Mouse (Mus musculus): ENCODE results near the gene Kazn.

Gene Kazn

DNA sequence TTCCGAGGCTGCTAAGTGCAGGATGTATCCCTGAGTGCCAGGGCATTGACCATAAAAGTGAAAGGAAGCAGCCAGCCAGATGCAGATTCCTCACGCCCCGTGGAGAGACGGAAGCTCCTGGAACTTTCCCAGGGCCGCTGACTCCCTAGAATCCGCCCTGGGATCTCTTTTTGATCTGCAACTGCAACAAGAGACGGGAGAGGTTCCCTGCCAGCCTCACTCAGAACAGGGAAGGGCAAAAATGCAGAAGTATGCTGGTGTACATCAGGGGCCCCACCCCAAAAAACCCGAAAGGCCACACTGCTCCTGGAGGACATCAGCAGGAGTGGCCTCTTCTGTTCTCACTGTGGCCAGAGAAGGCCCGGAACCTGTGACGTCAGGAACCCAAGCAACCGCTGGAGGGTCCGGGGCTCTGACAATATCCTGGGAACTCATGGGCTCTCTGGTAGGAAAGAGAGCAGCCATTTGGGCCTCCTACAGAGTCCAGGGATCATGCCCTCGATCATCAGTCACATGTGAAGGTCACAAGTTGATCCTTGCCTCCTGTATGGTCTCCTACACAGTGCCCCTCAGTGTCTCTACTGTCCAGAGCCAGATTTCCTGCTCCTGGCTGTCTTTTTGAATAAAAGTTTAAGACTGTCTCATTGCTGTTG, 157.4 kb downstream of the Kazn start:
- peak; percentile 51 to 75 for DNase-seq (ENCODE audit: inconsistent age in 2 of 2, low spot score in 1 of 2)

DNA sequence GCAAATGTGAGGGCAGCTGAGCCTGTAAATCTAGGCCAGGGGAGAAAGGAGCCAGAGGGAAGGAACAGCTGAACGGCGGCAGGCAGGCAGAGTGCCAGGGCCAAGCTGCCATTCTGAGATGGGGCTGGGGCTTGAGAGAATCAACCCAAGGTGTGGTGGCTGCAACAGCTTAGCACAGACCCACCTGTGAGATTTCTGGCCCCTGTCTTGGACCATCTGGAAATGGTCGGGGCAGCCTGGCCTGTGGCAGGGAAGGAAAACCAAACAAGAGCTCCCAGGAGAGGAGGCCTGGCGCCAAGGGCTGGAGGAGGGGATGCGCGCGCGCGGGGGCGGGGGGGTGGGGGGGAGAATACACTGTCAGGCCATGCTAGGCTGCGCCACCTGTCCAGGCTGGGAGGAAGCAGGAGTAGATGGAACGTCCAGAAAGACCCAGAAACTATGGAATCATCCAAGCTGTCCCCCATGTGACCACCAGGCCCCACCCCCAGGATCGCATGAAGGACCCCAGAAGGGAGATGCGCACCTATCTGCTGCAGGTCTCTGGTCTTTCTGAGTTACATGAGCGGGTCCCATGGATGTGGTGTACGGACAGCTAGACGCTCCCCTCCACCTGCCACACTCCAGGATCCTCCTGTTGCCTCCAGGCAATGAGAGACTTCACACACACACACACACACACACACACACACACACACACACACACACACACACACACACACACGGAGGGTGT, 158.1 kb downstream of the Kazn start:
- DNase-seq (ENCODE audit: inconsistent age in 2 of 2, low spot score in 1 of 2), result peak in 1 of 2 experiments; percentile 47

DNA sequence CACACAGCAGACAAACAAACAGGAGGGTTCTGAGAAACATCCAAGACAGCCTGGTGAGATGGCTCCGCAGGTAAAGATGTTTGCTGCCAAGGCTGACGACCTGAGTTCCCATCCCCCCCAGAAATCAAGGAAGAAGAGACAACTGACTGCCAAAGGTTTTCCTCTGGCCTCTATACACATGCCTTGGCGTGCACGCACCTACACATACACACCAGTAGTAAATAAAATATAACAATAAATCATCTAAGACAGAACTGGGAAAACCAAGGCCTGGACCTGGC, 158.8 kb downstream of the Kazn start:
- no peak for DNase-seq (ENCODE audit: inconsistent age in 2 of 2, low spot score in 1 of 2)

DNA sequence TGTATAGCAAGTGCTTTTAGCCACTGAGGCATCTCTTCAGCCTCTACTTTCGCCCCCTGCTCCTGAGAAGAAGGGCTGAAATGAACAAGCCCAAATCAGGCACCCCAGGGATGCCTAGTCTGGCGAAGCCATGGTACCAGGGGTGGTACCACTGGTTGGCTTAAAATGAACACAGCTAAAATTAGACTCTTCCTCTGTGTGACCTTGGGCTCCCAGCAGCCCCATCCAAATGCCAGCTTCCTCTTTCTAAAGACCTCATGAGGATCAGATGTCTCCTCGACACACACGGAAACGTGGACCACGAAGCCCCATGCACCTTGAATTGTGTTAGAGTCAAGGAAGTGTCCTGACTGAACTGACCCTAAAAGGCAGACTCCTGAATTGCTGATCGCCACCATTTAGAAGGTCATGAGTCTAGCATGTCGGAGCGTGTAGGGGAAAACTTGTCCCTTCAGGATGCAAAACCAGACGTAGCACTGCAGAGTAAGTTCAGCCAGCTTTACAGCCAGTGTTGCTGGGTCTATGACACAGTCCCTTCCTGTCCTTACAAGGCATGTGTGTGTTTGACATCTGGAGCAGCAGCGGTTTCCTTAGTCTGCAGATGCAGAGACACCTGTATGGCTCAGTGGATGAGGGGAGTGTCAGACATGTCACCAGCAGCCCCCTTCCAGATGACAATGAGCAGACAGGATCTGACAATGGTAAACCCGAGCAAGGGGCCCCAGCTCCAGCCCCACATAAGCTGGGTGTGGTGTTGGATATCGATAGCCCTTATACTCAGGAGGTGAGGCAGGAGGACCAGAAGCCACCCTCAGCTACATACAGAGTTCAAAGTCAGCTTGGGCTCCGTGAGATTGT, 159.3 kb downstream of the Kazn start:
- peak in 1 of 2 experiments; percentile 62 for DNase-seq (ENCODE audit: inconsistent age in 2 of 2, low spot score in 1 of 2)

DNA sequence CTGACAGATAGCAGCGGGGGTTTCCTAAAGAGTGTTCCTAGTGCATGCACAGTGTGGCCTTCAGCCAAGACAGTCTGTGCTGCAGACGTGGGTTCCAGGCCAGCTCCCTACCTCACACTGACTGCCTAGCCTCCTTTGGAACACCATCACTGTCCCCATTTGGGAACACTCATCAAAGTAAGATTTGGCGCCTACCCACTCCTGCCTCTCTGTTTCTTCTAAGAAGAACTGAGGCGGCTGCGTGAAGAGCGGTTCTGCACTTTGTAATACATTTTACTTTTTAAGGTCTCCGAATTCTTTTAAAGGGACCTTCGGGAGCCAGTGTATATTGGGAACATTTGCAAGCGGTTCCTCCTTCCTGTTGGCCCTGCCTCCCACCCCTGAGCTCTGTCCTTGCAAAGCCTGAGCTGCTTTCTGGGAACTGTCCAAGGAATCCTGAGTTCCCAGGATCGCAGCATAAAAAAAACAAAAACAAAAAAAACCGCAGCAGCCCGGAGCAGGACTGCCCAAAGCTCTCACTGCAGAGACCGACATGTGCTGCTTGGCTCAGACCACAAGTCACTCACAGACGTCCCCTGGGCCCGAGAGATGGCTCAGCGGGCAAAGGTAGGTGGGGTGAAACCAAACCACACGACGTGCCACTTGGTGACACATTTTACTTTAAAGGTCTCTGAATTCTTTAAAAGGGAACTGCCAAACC, 161.5 kb downstream of the Kazn start:
- peak; percentile 61 to 83 for DNase-seq (ENCODE audit: inconsistent age in 2 of 2, low spot score in 1 of 2)

DNA sequence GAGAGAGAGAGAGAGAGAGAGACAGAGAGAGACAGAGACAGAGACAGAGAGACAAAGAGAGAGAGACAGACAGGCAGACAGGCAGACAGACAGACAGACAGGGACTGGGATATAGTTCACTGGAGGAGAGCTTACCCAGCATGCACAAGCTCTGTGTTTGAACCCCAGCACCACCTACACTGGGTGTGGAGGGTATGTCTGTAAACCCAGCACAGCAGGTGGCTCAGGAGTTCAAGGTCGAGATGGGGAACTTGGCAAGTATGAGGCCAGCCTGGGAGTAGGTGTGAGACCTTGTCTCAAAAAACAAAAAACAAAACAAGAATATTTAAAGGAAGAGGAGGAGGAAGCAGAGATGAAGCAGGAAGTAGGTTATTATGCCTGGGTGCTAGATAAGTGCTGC, 162.3 kb downstream of the Kazn start:
- DNase-seq (ENCODE audit: inconsistent age in 2 of 2, low spot score in 1 of 2), result no peak

DNA sequence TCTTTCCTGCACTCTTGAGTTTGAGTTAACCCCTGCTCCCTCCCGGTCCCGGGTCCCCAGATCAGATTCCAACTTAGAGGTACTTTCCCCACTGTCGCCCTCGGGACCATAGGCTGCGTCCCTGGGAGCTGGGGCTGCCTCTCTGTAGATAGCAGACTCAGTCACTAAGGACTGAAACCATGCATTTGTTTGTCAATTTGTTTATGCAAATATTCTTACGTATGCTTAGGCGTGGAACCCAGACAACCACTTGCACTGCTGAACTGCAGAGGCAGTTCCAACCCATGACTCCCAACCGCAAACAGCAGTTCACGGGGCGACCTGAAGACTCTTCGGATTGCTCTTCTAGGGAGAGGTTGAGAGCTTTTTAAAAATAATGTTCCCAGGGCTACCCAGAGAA, 163.3 kb downstream of the Kazn start:
- no peak for DNase-seq (ENCODE audit: inconsistent age in 2 of 2, low spot score in 1 of 2)

DNA sequence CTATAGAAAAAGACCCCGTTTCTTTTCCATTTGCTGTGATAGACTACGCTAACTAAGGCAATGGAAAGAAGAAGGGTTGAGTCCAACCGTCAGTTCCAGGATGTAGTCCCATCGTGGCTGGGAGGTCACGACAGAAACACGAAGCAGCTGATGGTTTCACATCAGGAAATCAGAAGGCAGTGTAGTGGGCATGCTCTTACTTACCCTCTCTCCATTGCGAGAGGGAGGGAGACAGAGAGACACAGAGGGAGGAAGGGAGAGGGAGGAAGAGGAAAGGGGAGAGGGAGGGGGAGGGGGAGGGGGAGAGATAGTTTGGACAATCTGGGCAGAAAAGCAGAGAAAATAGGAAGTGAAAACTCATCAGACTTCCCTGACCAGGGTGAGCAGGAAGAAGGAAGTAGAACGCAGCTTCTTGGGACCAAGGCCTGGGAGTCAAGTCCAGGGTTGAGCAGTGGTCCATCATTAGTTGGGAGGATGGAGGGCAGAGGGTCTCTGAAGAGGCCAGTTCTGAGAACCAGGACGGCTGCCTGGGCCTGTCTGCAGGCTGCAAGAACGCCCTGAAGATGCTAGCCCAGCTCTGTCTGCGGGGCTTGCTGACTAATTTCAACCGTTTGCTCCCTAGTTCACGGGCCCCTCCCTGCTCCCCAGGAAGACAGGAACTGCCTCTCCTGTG, 165.0 kb downstream of the Kazn start:
- no peak for DNase-seq (ENCODE audit: inconsistent age in 2 of 2, low spot score in 1 of 2)

DNA sequence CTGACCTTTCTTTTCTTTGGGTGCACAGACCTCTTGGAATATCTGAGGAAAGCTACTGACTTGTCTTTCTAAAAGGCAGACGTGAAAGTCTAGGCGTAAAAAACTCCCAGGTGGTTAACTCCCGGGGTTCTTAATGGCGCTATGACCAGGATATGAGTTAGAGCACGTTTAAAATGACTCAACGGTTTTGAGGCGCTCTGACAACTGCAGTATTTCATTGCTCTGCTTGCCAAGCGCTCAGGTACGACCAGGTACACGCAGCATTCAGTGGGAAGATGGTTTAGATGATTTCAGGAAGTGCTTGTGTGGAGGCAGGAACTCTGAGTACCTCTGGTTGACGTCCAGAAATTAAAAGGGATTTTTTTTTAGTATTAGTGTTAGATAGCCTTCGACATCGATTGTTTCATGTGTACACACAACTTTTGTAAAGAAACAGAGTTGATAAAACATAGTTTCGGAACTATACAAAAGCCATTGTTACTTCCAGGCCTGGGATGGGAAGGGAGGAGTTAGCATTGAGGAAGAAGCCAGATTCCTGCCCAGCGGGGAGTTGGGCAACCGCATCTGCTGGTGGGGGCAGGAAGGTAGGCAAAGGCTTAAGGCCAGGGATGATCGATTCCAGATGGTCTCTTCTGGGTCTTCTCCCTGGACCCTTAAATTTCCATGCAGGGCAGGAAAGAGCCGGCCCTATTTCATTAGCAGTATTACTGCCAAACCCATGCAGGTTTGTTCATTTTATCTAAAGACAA, 167.8 kb downstream of the Kazn start:
- DNase-seq (ENCODE audit: inconsistent age in 2 of 2, low spot score in 1 of 2), result no peak

DNA sequence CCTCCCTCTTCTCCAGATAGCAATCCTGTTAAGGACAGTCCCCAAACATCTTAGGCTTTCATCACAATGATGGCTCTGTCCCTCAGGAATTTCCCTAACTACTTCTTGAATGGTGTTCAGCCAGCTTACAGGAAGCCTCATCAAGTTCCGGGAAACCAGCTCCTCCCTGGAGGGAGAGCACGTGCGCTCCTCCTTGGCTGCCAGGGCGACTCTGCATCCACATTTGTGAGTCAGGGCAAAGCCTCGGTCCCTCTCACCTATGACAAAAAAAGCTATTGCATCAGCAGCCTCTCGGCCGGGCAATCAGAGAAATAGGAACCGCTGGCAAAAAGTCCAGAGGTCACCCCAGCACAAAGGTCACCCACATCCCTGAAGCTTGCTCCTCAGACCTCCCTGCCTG, 168.4 kb downstream of the Kazn start:
- peak in 1 of 2 experiments; percentile 43 for DNase-seq (ENCODE audit: inconsistent age in 2 of 2, low spot score in 1 of 2)

DNA sequence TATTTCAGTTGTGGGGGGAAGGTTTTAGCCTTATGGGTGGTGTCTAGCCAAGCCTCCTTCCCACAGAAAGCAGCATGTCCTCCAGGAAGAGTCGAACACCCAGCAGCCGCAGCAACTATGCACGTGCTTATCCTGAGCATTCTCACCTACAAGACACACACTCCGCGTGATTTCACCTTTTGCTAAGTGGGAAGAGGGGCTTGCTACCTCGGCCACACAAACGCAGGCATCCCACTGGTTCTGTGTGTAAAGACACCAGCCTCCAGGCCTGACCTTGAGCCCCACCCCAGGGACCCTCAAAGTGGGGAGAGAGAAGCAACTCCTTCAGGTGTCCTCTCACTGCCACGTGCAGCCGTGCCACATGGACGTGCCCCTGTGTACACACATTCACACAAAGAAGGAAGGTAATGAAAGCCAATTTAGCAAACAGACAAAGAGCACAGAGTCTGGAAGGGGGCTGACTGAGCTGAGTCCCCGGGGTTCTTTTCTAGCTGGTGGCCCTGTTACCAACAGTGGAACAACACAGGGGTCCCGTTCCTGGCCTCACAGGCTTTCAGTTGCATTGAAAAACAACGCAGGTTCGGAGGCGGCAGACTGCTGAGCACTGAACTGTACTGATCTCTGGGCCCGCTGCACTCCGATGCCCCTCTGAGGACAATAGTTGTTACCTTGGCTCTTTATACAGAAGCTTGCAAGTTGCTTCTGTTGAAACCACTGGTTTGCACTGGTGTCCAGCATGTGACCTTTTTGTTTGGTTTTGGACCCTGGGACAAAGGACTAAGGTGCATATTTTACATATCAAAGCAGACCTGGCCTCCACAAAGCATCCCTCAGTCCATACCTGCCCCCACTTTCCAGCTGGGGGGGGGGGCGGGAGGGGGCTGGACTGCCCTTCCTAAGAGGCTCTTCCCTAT, 170.0 kb downstream of the Kazn start:
- DNase-seq (ENCODE audit: inconsistent age in 2 of 2, low spot score in 1 of 2), result no peak

DNA sequence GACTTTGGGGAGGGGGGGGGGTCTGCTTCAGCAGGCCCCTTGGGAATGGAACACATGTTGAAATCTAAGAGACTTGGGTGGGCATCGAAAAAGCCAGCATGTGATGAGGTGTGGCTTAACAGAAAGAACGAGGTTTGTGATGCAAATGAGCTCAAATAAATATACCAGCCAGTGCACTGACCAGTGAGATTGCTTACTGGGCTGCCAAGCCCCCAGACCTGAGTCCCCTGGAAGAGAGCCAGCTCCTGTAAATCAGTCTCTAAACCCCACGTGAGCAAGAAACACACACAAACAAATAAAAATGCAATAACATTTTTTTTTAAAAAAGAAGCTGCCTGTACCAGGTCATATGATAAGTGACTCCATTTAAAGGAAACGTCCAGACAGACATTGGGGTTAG, 172.6 kb downstream of the Kazn start:
- DNase-seq (ENCODE audit: inconsistent age in 2 of 2, low spot score in 1 of 2), result no peak

DNA sequence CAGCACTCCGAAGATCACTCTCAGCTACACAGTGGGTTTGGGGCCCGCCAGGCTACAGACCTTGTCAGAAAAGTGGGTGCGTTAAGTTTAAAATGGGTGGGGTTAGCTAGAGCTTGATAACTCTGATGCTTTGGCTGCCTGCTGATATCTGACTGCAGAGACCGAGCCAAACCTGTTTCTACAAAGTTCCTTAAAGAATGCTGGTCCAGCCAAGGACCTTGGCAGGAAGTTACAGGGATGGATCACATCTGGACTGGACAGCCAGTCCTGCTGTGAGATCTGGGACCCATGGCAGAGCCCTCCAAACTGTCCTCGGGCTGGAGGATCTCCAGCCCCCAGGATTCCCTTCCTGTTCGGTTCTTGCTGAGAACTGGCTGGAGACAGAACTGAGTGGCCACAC, 173.4 kb downstream of the Kazn start:
- DNase-seq (ENCODE audit: inconsistent age in 2 of 2, low spot score in 1 of 2), result no peak

DNA sequence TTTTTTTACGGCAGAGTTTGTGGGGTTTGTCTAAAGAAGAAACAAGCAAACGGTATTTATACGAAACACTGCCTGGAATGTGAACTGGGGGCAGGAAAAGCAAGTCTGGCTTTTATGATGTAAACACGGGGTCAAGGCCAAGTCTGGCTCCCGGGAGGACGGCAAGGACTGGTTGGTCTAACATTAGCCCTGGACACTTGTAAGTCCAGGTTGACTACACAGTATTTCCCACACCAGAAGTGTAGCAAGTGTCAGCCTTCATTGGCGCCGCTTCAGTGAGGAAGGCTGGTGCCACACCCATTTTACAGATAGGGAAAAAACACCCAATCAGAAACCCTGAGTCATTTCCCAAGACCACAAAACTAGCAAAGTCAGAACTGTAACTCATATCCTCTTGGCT, 173.9 kb downstream of the Kazn start:
- peak in 1 of 2 experiments; percentile 39 for DNase-seq (ENCODE audit: inconsistent age in 2 of 2, low spot score in 1 of 2)

DNA sequence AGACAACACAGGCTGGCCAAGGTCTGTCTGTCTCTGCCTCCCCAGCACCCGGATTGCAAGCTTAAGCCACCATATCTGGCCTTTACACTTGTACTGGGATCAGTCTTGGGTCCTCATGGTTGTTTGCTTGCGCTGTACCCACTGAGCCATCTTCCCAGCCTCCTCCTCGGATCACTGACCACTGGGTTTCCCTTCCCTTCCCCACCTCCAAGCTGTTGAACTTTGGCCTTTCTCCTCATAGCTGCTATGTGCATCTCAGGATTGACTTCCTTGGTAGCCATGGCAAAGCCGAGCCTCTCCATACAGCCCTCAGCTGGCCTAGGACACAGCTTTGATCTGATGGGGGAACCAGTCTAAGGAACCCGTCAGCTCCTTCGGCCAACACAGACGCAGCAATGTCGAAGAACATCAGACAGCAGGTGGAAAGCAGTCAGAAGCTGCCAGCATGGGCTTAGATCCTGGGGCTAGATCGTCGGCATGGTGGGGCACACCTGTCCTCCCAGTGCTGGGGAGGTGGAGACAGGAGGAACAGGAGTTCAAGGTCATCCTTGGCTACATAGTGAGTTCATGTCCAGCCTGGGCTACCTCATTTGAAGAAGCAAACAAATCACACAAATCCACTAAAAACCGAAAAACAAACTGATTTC, 174.5 kb downstream of the Kazn start:
- no peak for DNase-seq (ENCODE audit: inconsistent age in 2 of 2, low spot score in 1 of 2)

DNA sequence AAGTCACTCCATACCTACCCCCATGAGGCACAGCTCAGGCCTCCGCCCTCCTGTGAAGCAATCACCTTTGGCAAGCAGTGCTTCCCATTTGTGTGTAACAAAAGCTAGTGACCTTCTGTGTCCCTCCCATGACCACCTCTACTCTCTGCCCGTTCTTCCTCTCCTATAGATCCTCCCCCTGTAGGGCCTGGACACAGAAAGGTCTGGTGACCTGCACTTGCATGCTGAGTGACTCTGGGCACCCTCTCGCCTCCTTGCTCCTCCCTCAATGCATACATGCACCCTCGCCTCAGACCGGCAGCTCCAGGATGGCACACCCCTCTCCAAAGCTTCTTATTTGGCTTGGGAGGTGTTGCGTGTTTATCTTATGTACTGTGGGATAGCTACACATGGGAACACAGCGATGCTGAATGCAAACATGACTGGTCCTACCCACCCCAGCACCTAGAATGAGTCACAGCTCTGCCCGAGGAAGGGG, 176.1 kb downstream of the Kazn start:
- DNase-seq (ENCODE audit: inconsistent age in 2 of 2, low spot score in 1 of 2), result no peak

DNA sequence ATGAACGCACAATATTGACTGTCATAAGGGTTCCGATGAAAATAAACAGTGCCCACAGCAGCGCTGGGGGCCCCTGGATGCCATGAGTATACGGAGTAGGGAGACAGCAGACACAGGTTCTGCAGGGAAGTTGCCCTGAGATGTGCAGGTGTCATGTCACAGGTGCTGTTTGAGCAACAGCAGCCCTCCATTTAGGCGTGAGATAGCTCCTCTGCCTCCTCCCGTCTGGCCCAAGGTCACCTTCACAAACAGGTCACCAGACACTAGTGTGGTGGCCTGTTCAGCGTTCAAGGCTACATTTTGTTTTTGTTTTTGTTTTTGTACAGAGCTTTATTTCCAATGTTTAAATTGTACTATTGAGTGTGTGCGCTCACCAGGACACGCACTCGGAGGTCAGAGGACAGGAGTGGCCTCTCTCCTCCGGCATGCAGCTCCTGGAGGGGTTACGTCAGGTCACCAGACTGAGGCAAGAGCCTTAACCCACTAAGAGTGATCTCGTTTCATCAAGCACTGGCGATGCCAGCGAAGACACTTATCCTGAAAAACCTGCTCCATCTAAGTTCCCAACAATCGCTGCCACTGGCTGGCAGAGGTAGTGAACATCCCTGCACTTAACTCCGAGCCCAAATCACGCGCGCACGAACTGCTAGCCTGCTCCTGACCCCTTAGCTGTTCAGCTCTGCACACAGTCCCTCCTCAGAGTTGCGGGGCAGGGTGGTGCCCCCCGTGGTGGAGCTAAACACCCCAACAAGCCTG, 177.5 kb downstream of the Kazn start:
- DNase-seq (ENCODE audit: inconsistent age in 2 of 2, low spot score in 1 of 2), result no peak

Data from adrenal gland, adult (tissue).